ENCODE assay signal across 20 mouse cellular contexts in the genomic region with DNA sequence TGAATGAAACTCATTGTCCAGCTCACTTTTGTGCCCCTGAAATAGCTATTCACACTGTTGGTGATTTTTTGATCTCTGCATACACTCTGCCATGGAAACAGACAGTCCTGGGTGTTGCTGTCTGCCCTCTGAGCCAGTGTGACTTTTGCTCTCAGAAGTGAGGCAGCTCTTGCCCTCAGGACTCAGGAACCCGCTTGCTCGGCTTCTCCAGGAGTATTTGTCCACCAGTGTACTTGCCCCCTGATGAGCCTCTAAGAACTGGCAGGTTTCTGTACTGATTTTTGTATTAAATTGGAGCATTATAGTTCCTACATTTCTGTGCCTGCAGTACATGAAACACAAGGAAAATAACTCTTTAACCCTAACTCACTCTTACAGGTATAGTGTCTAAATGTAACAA. TPM values are rescaled to one million over a fixed set of nuclear protein-coding genes. Genes with fewer than 3 reads are reported as not detected.
"Had no signal": no experiment of that assay in that cellular context is flagged by ENCODE, and none has a peak within 500 bp of the region (broad histone marks: within the 10 kb centered on the region; RNA-seq: fewer than 3 reads in every experiment).

No protein-coding gene starts in this region.

- H3K4me2 ChIP-seq: limb, embryonic 12.5 days; limb, embryonic 15.5 days; liver, embryonic 11.5 days; lung, embryonic 14.5 days; neural tube, embryonic 13.5 days; stomach, embryonic 15.5 days had no signal

- H3K27me3 ChIP-seq: limb, embryonic 12.5 days; limb, embryonic 15.5 days; neural tube, embryonic 13.5 days; stomach, embryonic 15.5 days had no signal

- H3K4me1 ChIP-seq: limb, embryonic 12.5 days; limb, embryonic 15.5 days; stomach, embryonic 15.5 days had no signal

- ATAC-seq: intestine, postnatal 0 days; liver, postnatal 0 days; lung, postnatal 0 days had no signal

- H3K4me3 ChIP-seq: limb, embryonic 12.5 days; limb, embryonic 15.5 days; neural tube, embryonic 13.5 days; stomach, embryonic 15.5 days had no signal

- DNase-seq: kidney, postnatal 10 days; left cerebral cortex, postnatal 4 days; liver, postnatal 0 days; lung, embryonic 14.5 days; midbrain, embryonic 14.5 days; retina, postnatal 1 day; right cerebral cortex, postnatal 25 days; spleen, adult 18-20 months; thymus, postnatal 25 days had no signal

- H3K27ac ChIP-seq: limb, embryonic 12.5 days; limb, embryonic 15.5 days; liver, embryonic 14.5 days; macrophage; stomach, embryonic 15.5 days had no signal

- H3K9ac ChIP-seq: limb, embryonic 12.5 days; limb, embryonic 15.5 days; liver, embryonic 14.5 days; liver, postnatal 0 days; lung, embryonic 14.5 days; neural tube, embryonic 13.5 days; stomach, embryonic 15.5 days had no signal

- H3K9me3 ChIP-seq: limb, embryonic 12.5 days; limb, embryonic 15.5 days; neural tube, embryonic 13.5 days; stomach, embryonic 15.5 days had no signal

RNA-seq across cellular contexts. Expression of a gene that starts 44.7 kb away (rescaled TPM):
- total RNA-seq: megakaryocyte, adult 5-6 weeks; neutrophil, adult 5-6 weeks had no signal
